Mouse (Mus musculus) ZHBTc4 (cell line): Measurements from ENCODE around the gene Cnr2.

Experiments
- DNase-seq: peaks from one replicate; pipeline ENCODE4 v3.0.0-alpha.2; 2011; ENCODE audit warnings: low read depth, low spot score

Cnr2 gene

GRCm38 (mm10) chr4:135875991-135876582 lies 19.1 kb upstream of the Cnr2 start:
- DNase-seq, result peak; percentile 69

- DNase-seq, result peak; percentile 92
Measured at GRCm38 (mm10) chr4:135876583-135877020, 18.6 kb upstream of the Cnr2 start.

- no peak for DNase-seq
Measured at GRCm38 (mm10) chr4:135877742-135878141, 17.5 kb upstream of the Cnr2 start.

GRCm38 (mm10) chr4:135879021-135879420 lies 16.2 kb upstream of the Cnr2 start:
- no peak for DNase-seq

GRCm38 (mm10) chr4:135880018-135880417 lies 15.2 kb upstream of the Cnr2 start:
- DNase-seq, result no peak

- DNase-seq, result no peak
Measured at GRCm38 (mm10) chr4:135880576-135880975, 14.6 kb upstream of the Cnr2 start.

GRCm38 (mm10) chr4:135882023-135882422 lies 13.2 kb upstream of the Cnr2 start:
- no peak for DNase-seq

GRCm38 (mm10) chr4:135883401-135883851 lies 11.8 kb upstream of the Cnr2 start:
- no peak for DNase-seq

GRCm38 (mm10) chr4:135883881-135884516 lies 11.2 kb upstream of the Cnr2 start:
- DNase-seq, result no peak

GRCm38 (mm10) chr4:135884531-135884930 lies 10.7 kb upstream of the Cnr2 start:
- DNase-seq, result peak; percentile 69

GRCm38 (mm10) chr4:135885676-135886075 lies 9.5 kb upstream of the Cnr2 start:
- DNase-seq, result no peak

GRCm38 (mm10) chr4:135886184-135886583 lies 9.0 kb upstream of the Cnr2 start:
- DNase-seq, result no peak

GRCm38 (mm10) chr4:135888448-135889057 lies 6.6 kb upstream of the Cnr2 start:
- DNase-seq, result peak; percentile 48

- peak; percentile 70 for DNase-seq
Measured at GRCm38 (mm10) chr4:135889146-135889883, 5.9 kb upstream of the Cnr2 start.

GRCm38 (mm10) chr4:135889884-135890283 lies 5.3 kb upstream of the Cnr2 start:
- peak; percentile 79 for DNase-seq

- DNase-seq, result no peak
Measured at GRCm38 (mm10) chr4:135891539-135891938, 3.7 kb upstream of the Cnr2 start.

GRCm38 (mm10) chr4:135892884-135893283 lies 2.3 kb upstream of the Cnr2 start:
- no peak for DNase-seq

GRCm38 (mm10) chr4:135896157-135896556 lies 963 bp downstream of the Cnr2 start:
- no peak for DNase-seq

- peak; percentile 84 for DNase-seq
Measured at GRCm38 (mm10) chr4:135898380-135899049, 3.3 kb downstream of the Cnr2 start.

- no peak for DNase-seq
Measured at GRCm38 (mm10) chr4:135899050-135899448, 3.9 kb downstream of the Cnr2 start.

- DNase-seq, result no peak
Measured at GRCm38 (mm10) chr4:135900008-135900407, 4.8 kb downstream of the Cnr2 start.
